Mouse (Mus musculus) brown adipose tissue, adult 24 weeks (tissue): ENCODE measurements around the gene 4632433K11Rik. TPM values are rescaled to one million over a fixed set of nuclear protein-coding genes. Genes with fewer than 3 reads are reported as not detected.

ENCODE experiments used
- H3K27ac ChIP-seq: fragments of 200-500 bp; replicated peaks from 2 replicates; pipeline ENCODE4 v1.5.1; 2012; ENCODE audit warnings: low read depth, mild to moderate bottlenecking, low read length
- H3K4me1 ChIP-seq: fragments of 200-500 bp; 2 replicates; pipeline ENCODE4 v1.6.1; 2012; ENCODE audit warnings: low read length, mixed read lengths; ENCODE audit not compliant: control insufficient read depth, insufficient read depth, insufficient read length
- H3K4me3 ChIP-seq: fragments of 200-500 bp; 2 replicates; pipeline ENCODE4 v1.5.1; 2012; ENCODE audit warnings: low read depth, mild to moderate bottlenecking, low read length, moderate library complexity; ENCODE audit not compliant: insufficient read depth
- polyA plus RNA-seq: library from polyadenylated mRNA; stranded (reverse); fragments of >200 nt; gene quantifications from 2 replicates; pipeline ENCODE4 v1.2.4, GENCODE M21; 2012; ENCODE audit not compliant: missing spikeins, insufficient read depth, insufficient read length

Gene 4632433K11Rik
- polyA plus RNA-seq, 1 experiment = not detected

DNA sequence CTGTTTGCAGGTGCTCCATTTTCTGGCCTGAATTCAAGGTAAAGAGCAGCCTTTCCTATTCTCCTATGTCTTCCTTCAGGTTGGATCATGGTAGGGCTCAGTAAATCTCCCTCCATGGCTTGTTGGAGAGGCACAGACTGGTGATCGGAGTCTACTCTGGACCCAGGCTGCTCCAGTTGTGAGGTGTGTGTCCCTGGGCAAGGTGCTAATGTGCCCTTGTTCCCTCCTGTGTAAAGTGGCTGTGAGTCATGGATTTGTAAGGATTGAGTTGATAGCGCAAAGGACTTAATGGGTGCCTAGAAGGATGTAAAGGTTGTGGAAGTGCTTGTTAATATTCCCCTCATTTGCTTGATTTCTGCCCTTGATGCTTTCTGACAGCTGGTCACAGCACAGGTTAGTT lies 48.0 kb downstream of the 4632433K11Rik start:
- Histone ChIP-seq H3K4me3 (peak overlapping the region; percentile 47; the same call in 1 of the 2 replicates), H3K27ac (0 out of 2 replicates have a peak overlapping the region, but pooled peaks have one; percentile 1), H3K4me1 (peaks cover 27% of the 10 kb centered on the region)

DNA sequence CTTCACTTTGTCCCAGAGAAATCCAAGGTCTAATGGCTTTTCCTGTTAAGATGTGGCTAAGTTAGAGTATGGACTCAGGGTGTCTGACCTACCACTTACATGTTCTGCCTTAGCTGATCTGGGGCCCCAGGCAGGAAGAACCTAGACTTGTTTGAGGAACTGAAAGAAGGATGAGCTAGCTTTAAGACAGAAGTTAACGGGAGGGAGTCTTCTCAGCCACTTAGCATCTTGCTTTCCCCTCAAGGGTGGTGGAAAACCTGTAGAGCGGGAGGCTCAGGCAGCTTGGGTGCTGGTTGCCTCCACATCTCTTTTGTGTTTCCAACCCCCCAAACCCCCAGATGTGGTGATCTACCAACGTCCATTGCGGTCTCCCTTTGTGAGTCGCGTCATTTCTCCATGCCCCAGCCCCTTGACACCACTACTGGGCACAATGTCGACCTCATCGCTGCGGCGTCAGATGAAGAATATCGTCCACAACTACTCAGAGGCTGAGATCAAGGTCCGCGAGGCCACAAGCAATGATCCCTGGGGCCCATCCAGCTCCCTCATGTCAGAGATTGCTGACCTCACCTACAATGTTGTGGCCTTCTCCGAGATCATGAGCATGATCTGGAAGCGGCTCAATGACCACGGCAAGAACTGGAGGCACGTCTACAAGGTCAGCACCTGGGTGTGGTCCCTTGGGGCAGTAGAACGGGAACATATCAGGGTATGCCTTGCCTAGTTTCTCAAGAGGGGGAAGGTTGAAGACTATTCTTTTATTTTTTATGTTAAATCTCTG lies 49.6 kb downstream of the 4632433K11Rik start:
- H3K27ac ChIP-seq = peak overlapping the region; percentile 64
- H3K4me3 ChIP-seq = peak overlapping the region; percentile 32
- H3K4me1 ChIP-seq = peaks cover 27% of the 10 kb centered on the region

Other genes starting within 250 kb of the 4632433K11Rik start
- 17.0 and 23.3 TPM in 2 replicates for gene Tmem238, start 244.5 kb upstream of the 4632433K11Rik start, polyA plus RNA-seq
- gene Rpl28, start 241.2 kb upstream of the 4632433K11Rik start, polyA plus RNA-seq = 347 and 411 TPM in 2 replicates
- gene Ube2s, start 221.5 kb upstream of the 4632433K11Rik start, polyA plus RNA-seq = 64.5 and 67.8 TPM in 2 replicates
- gene Shisa7, start 189.4 kb upstream of the 4632433K11Rik start, polyA plus RNA-seq = 0.40 and 0.42 TPM in 2 replicates
- gene Isoc2b, start 163.9 kb upstream of the 4632433K11Rik start, polyA plus RNA-seq = 19.1 and 36.2 TPM in 2 replicates
- gene Isoc2a, start 157.0 kb upstream of the 4632433K11Rik start, polyA plus RNA-seq = 55.3 and 59.3 TPM in 2 replicates
- not detected in 2 replicates for gene Gm36210, start 127.6 kb upstream of the 4632433K11Rik start, polyA plus RNA-seq
- gene Zfp628, start 118.9 kb upstream of the 4632433K11Rik start, polyA plus RNA-seq = 3.2 and 3.4 TPM in 2 replicates
- gene Nat14, start 112.1 kb upstream of the 4632433K11Rik start, polyA plus RNA-seq = 1.8 TPM in 1 of 2 replicates, not detected in the other
- gene Ssc5d, start 108.3 kb upstream of the 4632433K11Rik start, polyA plus RNA-seq = 4.9 and 5.5 TPM in 2 replicates
- gene Sbk2, start 69.7 kb upstream of the 4632433K11Rik start, polyA plus RNA-seq = 5.4 and 8.1 TPM in 2 replicates
- gene Sbk3, start 63.0 kb upstream of the 4632433K11Rik start, polyA plus RNA-seq = 0.75 TPM in 1 of 2 replicates, not detected in the other
- gene Zfp579, start 38.0 kb upstream of the 4632433K11Rik start, polyA plus RNA-seq = 5.3 and 6.3 TPM in 2 replicates
- gene Zfp524, start 19.7 kb upstream of the 4632433K11Rik start, polyA plus RNA-seq = 12.4 and 19.4 TPM in 2 replicates
- gene Fiz1, start 19.4 kb upstream of the 4632433K11Rik start, polyA plus RNA-seq = 10.5 and 11.9 TPM in 2 replicates
- gene Gm44973, start 18.6 kb upstream of the 4632433K11Rik start, polyA plus RNA-seq = not detected in 2 replicates
- gene Zfp865, start 13.7 kb upstream of the 4632433K11Rik start, polyA plus RNA-seq = 7.5 and 10.9 TPM in 2 replicates
- gene Ccdc106, start 13.6 kb upstream of the 4632433K11Rik start, polyA plus RNA-seq = not detected in 2 replicates
- gene Zfp784, start 4.3 kb downstream of the 4632433K11Rik start, polyA plus RNA-seq = 1.2 and 1.9 TPM in 2 replicates
- gene Zfp580, start 17.4 kb downstream of the 4632433K11Rik start, polyA plus RNA-seq = 4.4 and 5.6 TPM in 2 replicates
- 44.6 and 58.8 TPM in 2 replicates for gene U2af2, start 28.0 kb downstream of the 4632433K11Rik start, polyA plus RNA-seq
- 66.5 and 69.5 TPM in 2 replicates for gene Epn1, start 46.1 kb downstream of the 4632433K11Rik start, polyA plus RNA-seq
- not detected in 2 replicates for gene Rfpl4, start 82.8 kb downstream of the 4632433K11Rik start, polyA plus RNA-seq
- gene Rasl2-9, start 91.8 kb downstream of the 4632433K11Rik start, polyA plus RNA-seq = 7.6 and 8.1 TPM in 2 replicates
- gene Vmn1r55, start 115.6 kb downstream of the 4632433K11Rik start, polyA plus RNA-seq = not detected in 2 replicates
- not detected in 2 replicates for gene Vmn1r56, start 162.6 kb downstream of the 4632433K11Rik start, polyA plus RNA-seq
- gene Vmn1r57, start 184.4 kb downstream of the 4632433K11Rik start, polyA plus RNA-seq = not detected in 2 replicates